Mouse (Mus musculus) forebrain, embryonic 13.5 days (tissue): ENCODE measurements around the gene Raver2. TPM values are rescaled to one million over a fixed set of nuclear protein-coding genes. Genes with fewer than 3 reads are reported as not detected.

Source experiments
- ATAC-seq: fragments of 200-750 bp; cut with Nextera tagmentation; 2 replicates; pipeline ENCODE4 v1.8.0; 2017
- H3K27ac ChIP-seq: fragments of 300-500 bp; sonication (generic); 2 replicates; pipeline ENCODE4 v1.5.1; 2015; ENCODE audit warnings: inconsistent platforms, mild to moderate bottlenecking, moderate library complexity
- H3K27me3 ChIP-seq: fragments of 300-500 bp; sonication (generic); 2 replicates; pipeline ENCODE4 v1.6.1; 2015; ENCODE audit warnings: mild to moderate bottlenecking, inconsistent platforms
- H3K36me3 ChIP-seq: fragments of 300-500 bp; sonication (generic); 2 replicates; pipeline ENCODE4 v1.6.1; 2015; ENCODE audit warnings: mild to moderate bottlenecking, inconsistent platforms; ENCODE audit not compliant: poor library complexity, severe bottlenecking
- H3K4me1 ChIP-seq: fragments of 300-500 bp; sonication (generic); 2 replicates; pipeline ENCODE4 v1.6.1; 2015; ENCODE audit warnings: inconsistent platforms
- H3K4me2 ChIP-seq: fragments of 300-500 bp; sonication (generic); 2 replicates; pipeline ENCODE4 v1.6.1; 2015; ENCODE audit warnings: inconsistent platforms, mild to moderate bottlenecking, moderate library complexity
- H3K4me3 ChIP-seq: fragments of 300-500 bp; sonication (generic); 2 replicates; pipeline ENCODE4 v1.5.1; 2015; ENCODE audit warnings: mild to moderate bottlenecking, inconsistent platforms
- H3K9ac ChIP-seq: fragments of 300-500 bp; sonication (generic); 2 replicates; pipeline ENCODE4 v1.6.1; 2015; ENCODE audit warnings: mild to moderate bottlenecking, inconsistent platforms
- H3K9me3 ChIP-seq: fragments of 300-500 bp; sonication (generic); replicated peaks from 2 replicates; pipeline ENCODE4 v1.6.1; 2016; ENCODE audit warnings: inconsistent platforms
- WGBS: fragments of 180-500 bp; shearing (Covaris S2); methylation state at CpG from one replicate; pipeline ENCODE4 v1.1.7; 2015; 5-methylcytosine and 5-hydroxymethylcytosine counted together
- polyA plus RNA-seq: library from polyadenylated mRNA; unstranded; fragments of >200 nt; fragmentation: Nextera tagmentation; extraction: Ambion mirVana; gene quantifications from 2 replicates; pipeline ENCODE4 v1.2.1, GENCODE M21; 2015

The Raver2 gene
- polyA plus RNA-seq, 1 experiment from 2014 or later = 5.4 TPM

GRCm38 (mm10) chr4:101135013-101135412 is 66.2 kb downstream of the Raver2 start:
- Histone ChIP-seq H3K27me3 (no peaks in the 10 kb centered on the region), H3K27ac (no peak overlapping the region), H3K4me2 (no peak overlapping the region), H3K4me1 (no peaks in the 10 kb centered on the region), H3K4me3 (no peak overlapping the region), H3K36me3 (no peaks in the 10 kb centered on the region), H3K9ac (no peak overlapping the region), H3K9me3 (no peaks in the 10 kb centered on the region)
- WGBS = 89% methylated on average over 8 of the region's 8 CpGs
- peak; percentile 43; the same call in 1 of the 2 replicates for ATAC-seq

- ATAC-seq = no peak
- no peak overlapping the region for H3K27ac ChIP-seq
Observed at GRCm38 (mm10) chr4:101135909-101136308, 67.1 kb downstream of the Raver2 start.

GRCm38 (mm10) chr4:101137975-101138374 is 69.2 kb downstream of the Raver2 start:
- Histone ChIP-seq H3K9ac (no peak overlapping the region), H3K27ac (no peak overlapping the region), H3K27me3 (no peaks in the 10 kb centered on the region), H3K4me2 (no peak overlapping the region), H3K4me1 (no peaks in the 10 kb centered on the region), H3K9me3 (no peaks in the 10 kb centered on the region), H3K36me3 (no peaks in the 10 kb centered on the region), H3K4me3 (no peak overlapping the region)
- 83% methylated on average over 11 of the region's 11 CpGs for WGBS
- no peak for ATAC-seq

More at GRCm38 (mm10) chr4:101135909-101136308, 67.1 kb downstream of the Raver2 start:
- H3K36me3 ChIP-seq = no peaks in the 10 kb centered on the region
- no peaks in the 10 kb centered on the region for H3K4me1 ChIP-seq
- WGBS = 91% methylated on average over 14 of the region's 14 CpGs
- no peaks in the 10 kb centered on the region for H3K9me3 ChIP-seq
- no peak overlapping the region for H3K4me2 ChIP-seq
- no peaks in the 10 kb centered on the region for H3K27me3 ChIP-seq
- H3K9ac ChIP-seq = no peak overlapping the region
- no peak overlapping the region for H3K4me3 ChIP-seq

GRCm38 (mm10) chr4:101141768-101142167 is 73.0 kb downstream of the Raver2 start:
- no peak overlapping the region for H3K9ac ChIP-seq
- no peak for ATAC-seq
- H3K4me3 ChIP-seq = no peak overlapping the region
- peaks cover 3% of the 10 kb centered on the region; the same call in 1 of the 2 replicates for H3K4me1 ChIP-seq
- H3K27ac ChIP-seq = no peak overlapping the region
- H3K9me3 ChIP-seq = no peaks in the 10 kb centered on the region
- no peak overlapping the region for H3K4me2 ChIP-seq
- no peaks in the 10 kb centered on the region for H3K36me3 ChIP-seq
- no peaks in the 10 kb centered on the region for H3K27me3 ChIP-seq
- 89% methylated on average over 5 of the region's 5 CpGs for WGBS

GRCm38 (mm10) chr4:101143901-101144300 is 75.1 kb downstream of the Raver2 start:
- WGBS = 75% methylated on average over 4 of the region's 4 CpGs
- ATAC-seq = no peak
- no peak overlapping the region for H3K9ac ChIP-seq
- peaks cover 5% of the 10 kb centered on the region; the same call in 1 of the 2 replicates for H3K36me3 ChIP-seq
- no peak overlapping the region for H3K4me3 ChIP-seq
- no peaks in the 10 kb centered on the region for H3K27me3 ChIP-seq
- H3K4me2 ChIP-seq = no peak overlapping the region
- peaks cover 3% of the 10 kb centered on the region; the same call in 1 of the 2 replicates for H3K4me1 ChIP-seq
- no peak overlapping the region for H3K27ac ChIP-seq
- no peaks in the 10 kb centered on the region for H3K9me3 ChIP-seq

GRCm38 (mm10) chr4:101144361-101144760 is 75.6 kb downstream of the Raver2 start:
- 81% methylated on average over 4 of the region's 4 CpGs for WGBS
- no peak for ATAC-seq

GRCm38 (mm10) chr4:101144790-101145189 is 76.0 kb downstream of the Raver2 start:
- Histone ChIP-seq H3K27ac (no peak overlapping the region), H3K27me3 (no peaks in the 10 kb centered on the region), H3K36me3 (peaks cover 6% of the 10 kb centered on the region; the same call in 1 of the 2 replicates), H3K9ac (no peak overlapping the region), H3K9me3 (no peaks in the 10 kb centered on the region), H3K4me3 (no peak overlapping the region), H3K4me1 (peaks cover 3% of the 10 kb centered on the region; the same call in 1 of the 2 replicates), H3K4me2 (no peak overlapping the region)
- no peak for ATAC-seq
- 84% methylated on average over 7 of the region's 7 CpGs for WGBS

More at GRCm38 (mm10) chr4:101144361-101144760, 75.6 kb downstream of the Raver2 start:
- no peak overlapping the region for H3K9ac ChIP-seq
- H3K4me1 ChIP-seq = peaks cover 3% of the 10 kb centered on the region; the same call in 1 of the 2 replicates
- no peak overlapping the region for H3K4me3 ChIP-seq
- H3K9me3 ChIP-seq = no peaks in the 10 kb centered on the region
- peaks cover 5% of the 10 kb centered on the region; the same call in 1 of the 2 replicates for H3K36me3 ChIP-seq
- H3K27me3 ChIP-seq = no peaks in the 10 kb centered on the region
- no peak overlapping the region for H3K27ac ChIP-seq
- no peak overlapping the region for H3K4me2 ChIP-seq

- peak overlapping the region; percentile 43; the same call in 1 of the 2 replicates for H3K9ac ChIP-seq
- peaks cover 3% of the 10 kb centered on the region; the same call in 1 of the 2 replicates for H3K4me1 ChIP-seq
- peak; percentile 86 for ATAC-seq
- H3K4me2 ChIP-seq = peak overlapping the region; percentile 33
- no peaks in the 10 kb centered on the region for H3K9me3 ChIP-seq
- H3K27ac ChIP-seq = no peak overlapping the region
- peaks cover 14% of the 10 kb centered on the region; the same call in 1 of the 2 replicates for H3K36me3 ChIP-seq
- H3K4me3 ChIP-seq = no peak overlapping the region
- H3K27me3 ChIP-seq = no peaks in the 10 kb centered on the region
- 26% methylated on average over 9 of the region's 9 CpGs for WGBS
Observed at GRCm38 (mm10) chr4:101146047-101146745, 77.4 kb downstream of the Raver2 start.

- H3K27me3 ChIP-seq = no peaks in the 10 kb centered on the region
- H3K4me1 ChIP-seq = peaks cover 3% of the 10 kb centered on the region; the same call in 1 of the 2 replicates
- no peak for ATAC-seq
- H3K27ac ChIP-seq = no peak overlapping the region
- H3K4me3 ChIP-seq = no peak overlapping the region
- no peaks in the 10 kb centered on the region for H3K9me3 ChIP-seq
- WGBS = 94% methylated on average over 11 of the region's 11 CpGs
- H3K36me3 ChIP-seq = peaks cover 14% of the 10 kb centered on the region; the same call in 1 of the 2 replicates
- no peak overlapping the region for H3K9ac ChIP-seq
- H3K4me2 ChIP-seq = no peak overlapping the region
Observed at GRCm38 (mm10) chr4:101146891-101147655, 78.3 kb downstream of the Raver2 start.

- Histone ChIP-seq H3K36me3 (peaks cover 53% of the 10 kb centered on the region), H3K4me3 (no peak overlapping the region), H3K27ac (no peak overlapping the region), H3K9me3 (no peaks in the 10 kb centered on the region), H3K9ac (no peak overlapping the region), H3K4me2 (no peak overlapping the region), H3K4me1 (no peaks in the 10 kb centered on the region), H3K27me3 (no peaks in the 10 kb centered on the region)
- ATAC-seq = no peak
- WGBS = 86% methylated on average over 4 of the region's 4 CpGs
Observed at GRCm38 (mm10) chr4:101155541-101155940, 86.8 kb downstream of the Raver2 start.

- no peak overlapping the region for H3K4me2 ChIP-seq
- H3K4me3 ChIP-seq = no peak overlapping the region
- no peaks in the 10 kb centered on the region for H3K4me1 ChIP-seq
- no peaks in the 10 kb centered on the region for H3K9me3 ChIP-seq
- 93% methylated on average over 5 of the region's 5 CpGs for WGBS
- H3K9ac ChIP-seq = no peak overlapping the region
- peaks cover 65% of the 10 kb centered on the region for H3K36me3 ChIP-seq
- H3K27me3 ChIP-seq = no peaks in the 10 kb centered on the region
- ATAC-seq = no peak
- no peak overlapping the region for H3K27ac ChIP-seq
Observed at GRCm38 (mm10) chr4:101157476-101157875, 88.7 kb downstream of the Raver2 start.

- H3K9ac ChIP-seq = no peak overlapping the region
- no peak for ATAC-seq
- no peaks in the 10 kb centered on the region for H3K9me3 ChIP-seq
- no peak overlapping the region for H3K27ac ChIP-seq
- no peaks in the 10 kb centered on the region for H3K27me3 ChIP-seq
- peaks cover 67% of the 10 kb centered on the region for H3K36me3 ChIP-seq
- no peak overlapping the region for H3K4me2 ChIP-seq
- H3K4me3 ChIP-seq = no peak overlapping the region
- H3K4me1 ChIP-seq = no peaks in the 10 kb centered on the region
- 95% methylated on average over 6 of the region's 6 CpGs for WGBS
Observed at GRCm38 (mm10) chr4:101158282-101158681, 89.5 kb downstream of the Raver2 start.
